Mouse (Mus musculus): ENCODE data around the gene Lmf1.

DNA sequence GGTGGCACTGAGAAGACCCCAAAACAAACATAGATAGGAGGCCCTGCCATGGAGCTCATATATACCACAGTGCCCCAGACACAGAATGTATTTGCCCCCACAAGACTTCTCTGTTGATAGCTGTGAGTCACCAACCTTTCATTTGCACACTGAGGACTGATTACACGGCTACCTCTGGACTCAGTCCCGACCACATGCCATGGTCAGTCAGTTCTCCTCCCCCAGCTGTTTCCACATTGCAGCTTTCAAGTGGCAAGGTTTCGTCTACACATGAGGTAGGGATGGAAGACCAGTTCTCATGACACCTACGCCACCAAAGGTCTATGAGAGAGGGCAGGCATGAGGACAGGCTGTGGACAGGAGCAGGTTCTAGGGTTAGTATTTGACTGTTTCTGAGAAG is 132.3 kb downstream of the Lmf1 start:
- TF ChIP-seq POLR2A (IDR thresholded peaks at IDR 0.05; ENCODE audit: borderline replicate concordance, extremely low read depth, low read depth, low read length) (no peak), CTCF (IDR thresholded peaks at IDR 0.05; ENCODE audit: insufficient read depth, low read length) (no peak)

Measured in lung, adult 2 months (tissue).